Mouse (Mus musculus) MEL (cell line): ENCODE measurements around the gene Rad51d.

Experiments
- CHD1 ChIP-seq: IDR thresholded peaks from 2 replicates; pipeline ENCODE4 v1.6.1; 2012; ENCODE audit warnings: low read depth, mild to moderate bottlenecking, inconsistent platforms, low read length, improper control_type of control experiment
- CTCF ChIP-seq, 3 experiments: IDR thresholded peaks in 2 of 3; conservative IDR thresholded peaks in 1 of 3; 2 replicates each; pipeline ENCODE4 v1.5.1; 2011 to 2012; ENCODE audit warnings: low read length in 3 of 3, low read depth in 2 of 3, mild to moderate bottlenecking in 2 of 3, improper control_type of control experiment in 1 of 3, inconsistent platforms in 1 of 3, mixed read lengths in 1 of 3, moderate library complexity in 1 of 3; ENCODE audit not compliant: control insufficient read depth in 1 of 3, insufficient read depth in 1 of 3, poor library complexity in 1 of 3, severe bottlenecking in 1 of 3

DNA sequence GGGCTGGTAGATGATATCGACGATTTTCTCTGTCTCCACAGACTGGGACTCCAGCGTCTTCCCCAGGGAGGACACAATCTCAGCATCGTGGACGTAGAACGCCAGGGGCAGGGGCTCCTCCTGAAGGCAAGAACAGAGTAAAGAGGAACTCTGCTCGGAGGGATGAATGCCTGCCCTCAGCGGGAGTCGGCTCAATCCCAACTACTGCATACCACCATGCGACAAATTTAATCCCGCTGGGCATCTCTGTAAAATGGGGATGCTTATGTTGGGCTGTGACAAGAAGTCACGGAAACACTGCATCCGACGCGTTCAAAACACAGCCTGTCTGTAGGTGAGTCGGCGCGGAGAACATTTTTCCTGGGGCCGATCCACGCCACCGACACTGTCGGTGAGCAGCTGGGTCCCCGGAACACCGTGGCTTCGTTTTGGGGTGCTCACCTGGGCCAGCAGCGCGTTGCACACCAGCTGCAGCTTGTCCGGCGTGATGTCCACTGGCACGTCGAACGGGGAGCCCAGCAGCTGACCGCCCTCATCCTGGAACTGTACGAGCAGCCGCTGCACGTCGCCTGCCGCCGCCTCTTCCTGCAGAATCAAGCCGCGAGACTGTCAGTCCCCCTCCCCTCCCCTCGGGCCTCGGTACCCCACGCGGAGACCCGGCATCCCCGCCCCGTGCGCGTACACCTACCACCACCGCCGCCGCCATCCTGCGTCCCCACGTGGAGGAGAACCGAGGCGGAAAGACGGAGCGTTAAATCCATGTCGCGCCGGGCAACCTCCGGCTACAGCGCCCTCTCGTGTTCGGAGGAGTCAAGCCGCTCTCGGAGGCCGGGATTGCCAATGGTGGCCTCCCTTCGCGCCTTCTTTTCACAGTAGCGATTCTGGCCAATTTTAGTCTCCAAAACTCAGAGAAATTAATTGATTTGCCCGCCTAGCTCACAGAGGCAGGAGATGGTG, 17.5 kb upstream of the Rad51d start, which contains the start of gene Nle1:
- TF ChIP-seq CHD1 (no peak), CTCF (IDR thresholded peaks at IDR 0.05 in 2 of 3, conservative IDR thresholded peaks at IDR 0.05 in 1 of 3; ENCODE audit: control insufficient read depth in 1 of 3, insufficient read depth in 1 of 3, low read depth in 2 of 3, low read length in 3 of 3, poor library complexity in 1 of 3, severe bottlenecking in 1 of 3) (peak; percentile 70 to 99 (median 96))
